Mouse (Mus musculus): ENCODE data around the gene Twnk. TPM values are rescaled to one million over a fixed set of nuclear protein-coding genes. Genes with fewer than 3 reads are reported as not detected.

Twnk gene
- polyA plus RNA-seq, 1 experiment from 2014 or later, result 7.4 TPM

DNA sequence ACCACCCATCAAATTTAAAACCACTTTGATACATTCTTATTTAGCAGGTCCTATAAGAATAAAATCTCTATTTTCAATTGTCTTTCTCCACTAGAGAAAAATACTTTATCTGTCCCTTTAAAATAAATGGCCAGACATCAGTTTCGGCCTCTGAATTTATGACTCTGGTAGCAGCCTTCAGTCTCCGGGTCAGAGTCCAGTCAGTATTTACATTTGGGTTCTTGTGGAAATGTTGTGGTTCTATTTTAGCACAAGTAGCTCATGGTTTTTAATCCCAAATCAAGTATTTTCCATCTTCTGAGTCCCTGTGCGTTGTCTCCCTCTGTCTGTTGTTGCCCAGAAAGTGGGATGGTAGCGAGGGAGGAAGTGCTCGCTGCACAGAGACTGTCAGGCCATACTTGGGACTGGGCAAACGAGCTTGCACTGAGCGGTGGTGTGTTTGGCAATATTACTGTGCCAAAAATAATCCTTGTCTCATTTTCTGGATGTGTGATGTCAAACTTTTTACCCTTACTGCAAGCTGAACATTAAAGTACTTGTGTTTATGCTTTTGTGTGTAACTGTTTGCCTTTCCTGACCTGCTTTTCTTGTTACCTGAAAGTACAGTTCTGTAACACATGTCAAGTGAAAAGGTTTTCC lies 22.9 kb upstream of the Twnk start:
- no peak overlapping the region for H3K4me3 ChIP-seq (ENCODE audit: low read depth, low read length)
- peak overlapping the region; percentile 76 for H3K27ac ChIP-seq (ENCODE audit: low read depth, low read length)

DNA sequence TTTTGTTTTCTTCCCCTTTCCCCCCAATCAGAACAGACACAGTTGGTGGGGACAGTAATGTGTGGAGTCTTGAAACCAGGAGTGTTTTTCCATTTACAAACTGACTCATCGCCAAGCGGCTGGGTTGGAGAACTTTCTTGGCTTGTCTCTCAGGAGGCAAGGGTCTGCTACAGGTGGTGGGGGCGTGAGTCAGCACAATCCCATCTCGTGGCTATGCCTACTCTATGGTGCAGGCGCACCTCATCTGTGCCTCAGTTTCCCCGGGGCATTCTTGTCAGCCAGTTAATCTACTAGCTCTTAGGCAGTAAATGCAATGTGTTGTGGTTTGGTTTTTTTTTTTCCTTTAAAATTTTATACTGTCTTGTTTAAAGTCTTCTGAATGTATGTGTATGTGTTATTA lies 22.1 kb upstream of the Twnk start:
- no peak overlapping the region for H3K4me3 ChIP-seq (ENCODE audit: low read depth, low read length)
- peaks cover 11% of the 10 kb centered on the region for H3K36me3 ChIP-seq (ENCODE audit: control insufficient read depth, insufficient read depth)
- H3K27ac ChIP-seq (ENCODE audit: low read depth, low read length), result peak overlapping the region; percentile 37; the same call in 1 of the 2 replicates
- H3K4me2 ChIP-seq (replicated peaks; ENCODE audit: low read depth), result no peak overlapping the region
- no peaks in the 10 kb centered on the region for H3K9me3 ChIP-seq (ENCODE audit: control insufficient read depth)
- no peak overlapping the region for H3K9ac ChIP-seq (ENCODE audit: low read depth, low read length)
- ATAC-seq, result no peak
- no peaks in the 10 kb centered on the region for H3K27me3 ChIP-seq (replicated peaks; ENCODE audit: control insufficient read depth, insufficient read depth, low read length)
- no peak for TF ChIP-seq CTCF (IDR thresholded peaks at IDR 0.05; ENCODE audit: low read depth)
- H3K4me1 ChIP-seq (replicated peaks; ENCODE audit: control insufficient read depth, insufficient read depth, low read length), result 0 out of 2 replicates have a peak, but pooled peaks cover 6% of the 10 kb centered on the region
- 68% methylated on average over 6 of the region's 6 CpGs for WGBS

More for the DNA sequence above, 22.9 kb upstream of the Twnk start:
- no peak for ATAC-seq
- Histone ChIP-seq H3K27me3 (replicated peaks; ENCODE audit: control insufficient read depth, insufficient read depth, low read length) (no peaks in the 10 kb centered on the region), H3K9ac (ENCODE audit: low read depth, low read length) (no peak overlapping the region), H3K4me1 (replicated peaks; ENCODE audit: control insufficient read depth, insufficient read depth, low read length) (0 out of 2 replicates have a peak, but pooled peaks cover 6% of the 10 kb centered on the region), H3K36me3 (ENCODE audit: control insufficient read depth, insufficient read depth) (peaks cover 18% of the 10 kb centered on the region), H3K9me3 (ENCODE audit: control insufficient read depth) (no peaks in the 10 kb centered on the region), H3K4me2 (replicated peaks; ENCODE audit: low read depth) (peak overlapping the region; percentile 52)
- WGBS, result 34% methylated on average over 7 of the region's 7 CpGs
- TF ChIP-seq CTCF (IDR thresholded peaks at IDR 0.05; ENCODE audit: low read depth), result no peak

DNA sequence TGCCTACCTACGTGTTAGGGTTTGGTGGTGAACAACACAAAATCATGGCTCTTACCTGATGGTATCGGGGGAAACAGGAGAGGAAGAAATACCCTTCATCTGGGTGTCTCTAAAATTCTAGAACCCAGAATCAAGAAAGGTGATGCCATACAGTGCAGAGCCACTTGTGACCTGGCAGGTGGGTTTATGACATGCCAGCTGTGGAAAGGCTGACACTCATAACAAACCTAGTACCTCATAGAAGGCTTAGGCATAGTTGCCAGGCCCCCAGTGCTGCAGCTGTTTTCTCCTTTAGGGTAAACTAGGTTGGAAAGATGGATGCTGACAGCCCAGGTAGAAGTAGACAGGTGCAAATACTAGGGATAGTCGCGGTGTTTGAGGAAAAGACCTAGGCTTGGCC lies 21.0 kb upstream of the Twnk start:
- Histone ChIP-seq H3K36me3 (ENCODE audit: control insufficient read depth, insufficient read depth) (peaks cover 5% of the 10 kb centered on the region), H3K9ac (ENCODE audit: low read depth, low read length) (no peak overlapping the region), H3K4me3 (ENCODE audit: low read depth, low read length) (no peak overlapping the region), H3K27ac (ENCODE audit: low read depth, low read length) (peak overlapping the region; percentile 66), H3K4me1 (replicated peaks; ENCODE audit: control insufficient read depth, insufficient read depth, low read length) (0 out of 2 replicates have a peak, but pooled peaks cover 12% of the 10 kb centered on the region), H3K4me2 (replicated peaks; ENCODE audit: low read depth) (no peak overlapping the region), H3K9me3 (ENCODE audit: control insufficient read depth) (no peaks in the 10 kb centered on the region), H3K27me3 (replicated peaks; ENCODE audit: control insufficient read depth, insufficient read depth, low read length) (no peaks in the 10 kb centered on the region)
- WGBS, result 77% methylated on average over 4 of the region's 4 CpGs
- no peak for TF ChIP-seq CTCF (IDR thresholded peaks at IDR 0.05; ENCODE audit: low read depth)
- no peak for ATAC-seq

DNA sequence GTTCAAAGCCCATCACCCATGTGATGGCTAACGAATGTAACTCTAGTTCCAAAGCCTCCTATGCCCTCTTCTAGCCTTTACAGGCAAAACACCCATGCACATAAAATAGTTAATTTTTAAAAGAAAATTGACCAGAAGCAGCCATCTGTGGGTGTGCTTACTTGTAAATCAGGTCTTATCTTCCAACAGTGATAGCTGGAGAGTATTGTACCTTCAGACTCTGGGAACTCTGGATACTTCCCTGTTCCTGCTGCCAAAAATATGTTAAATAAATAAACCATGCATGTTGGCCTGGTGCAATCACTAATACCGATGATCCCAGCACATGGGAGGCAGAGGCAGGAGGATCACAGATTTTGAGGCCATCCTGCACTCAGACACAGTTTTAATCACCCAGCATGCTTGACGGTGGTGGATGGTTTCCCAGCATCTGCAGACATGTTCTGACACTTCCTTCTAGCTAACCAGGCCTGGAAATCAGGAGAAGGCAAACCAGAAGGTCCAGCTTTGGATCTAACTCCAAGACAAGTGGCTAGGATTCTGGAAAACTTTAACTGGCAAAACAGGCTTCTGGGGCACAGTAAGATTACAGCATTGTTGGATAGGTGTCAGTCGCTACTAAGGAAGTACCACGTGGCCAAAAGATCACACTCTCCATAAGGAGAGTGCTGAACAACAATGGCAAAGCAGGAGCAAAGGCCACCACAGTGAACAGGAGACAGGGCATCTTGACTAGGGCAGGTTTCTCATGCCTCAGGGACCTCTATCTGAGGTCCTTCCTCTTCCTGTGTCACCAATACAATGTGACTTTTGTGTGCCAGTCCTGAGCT lies 20.1 kb upstream of the Twnk start:
- no peak overlapping the region for H3K9ac ChIP-seq (ENCODE audit: low read depth, low read length)
- no peaks in the 10 kb centered on the region for H3K9me3 ChIP-seq (ENCODE audit: control insufficient read depth)
- H3K4me1 ChIP-seq (replicated peaks; ENCODE audit: control insufficient read depth, insufficient read depth, low read length), result 0 out of 2 replicates have a peak, but pooled peaks cover 12% of the 10 kb centered on the region
- no peaks in the 10 kb centered on the region for H3K27me3 ChIP-seq (replicated peaks; ENCODE audit: control insufficient read depth, insufficient read depth, low read length)
- no peak overlapping the region for H3K4me3 ChIP-seq (ENCODE audit: low read depth, low read length)
- H3K27ac ChIP-seq (ENCODE audit: low read depth, low read length), result peak overlapping the region; percentile 66; the same call in 1 of the 2 replicates
- peaks cover 5% of the 10 kb centered on the region for H3K36me3 ChIP-seq (ENCODE audit: control insufficient read depth, insufficient read depth)
- TF ChIP-seq CTCF (IDR thresholded peaks at IDR 0.05; ENCODE audit: low read depth), result no peak
- peak; percentile 71 for ATAC-seq
- H3K4me2 ChIP-seq (replicated peaks; ENCODE audit: low read depth), result no peak overlapping the region
- 21% methylated on average over 5 of the region's 5 CpGs for WGBS

DNA sequence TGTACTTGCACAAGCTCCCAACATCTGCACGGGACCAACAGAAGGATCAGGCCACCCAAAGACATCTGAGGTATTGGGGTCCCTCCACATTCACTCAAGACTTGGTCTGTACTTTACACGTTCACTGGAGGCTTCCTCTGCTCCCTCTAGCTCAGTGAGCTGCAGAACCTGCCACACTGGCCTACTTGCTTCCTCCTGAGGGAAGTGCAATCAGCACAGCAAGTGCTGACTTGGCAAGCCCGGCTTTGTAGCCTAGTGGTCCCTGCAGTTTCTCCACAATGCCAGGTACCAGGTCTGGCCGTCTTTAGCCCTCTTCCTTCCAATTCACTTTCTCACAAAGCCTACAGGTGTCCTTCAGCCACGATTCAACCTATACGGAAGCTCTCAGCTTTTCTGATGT lies 18.5 kb upstream of the Twnk start:
- Histone ChIP-seq H3K36me3 (ENCODE audit: control insufficient read depth, insufficient read depth) (no peaks in the 10 kb centered on the region), H3K27me3 (replicated peaks; ENCODE audit: control insufficient read depth, insufficient read depth, low read length) (no peaks in the 10 kb centered on the region), H3K9me3 (ENCODE audit: control insufficient read depth) (no peaks in the 10 kb centered on the region), H3K4me1 (replicated peaks; ENCODE audit: control insufficient read depth, insufficient read depth, low read length) (0 out of 2 replicates have a peak, but pooled peaks cover 12% of the 10 kb centered on the region), H3K27ac (ENCODE audit: low read depth, low read length) (peak overlapping the region; percentile 15; the same call in 1 of the 2 replicates), H3K4me3 (ENCODE audit: low read depth, low read length) (no peak overlapping the region), H3K9ac (ENCODE audit: low read depth, low read length) (no peak overlapping the region), H3K4me2 (replicated peaks; ENCODE audit: low read depth) (no peak overlapping the region; the same call in 1 of the 2 replicates)
- WGBS, result 58% methylated on average over 6 of the region's 6 CpGs
- no peak for ATAC-seq
- no peak for TF ChIP-seq CTCF (IDR thresholded peaks at IDR 0.05; ENCODE audit: low read depth)

DNA sequence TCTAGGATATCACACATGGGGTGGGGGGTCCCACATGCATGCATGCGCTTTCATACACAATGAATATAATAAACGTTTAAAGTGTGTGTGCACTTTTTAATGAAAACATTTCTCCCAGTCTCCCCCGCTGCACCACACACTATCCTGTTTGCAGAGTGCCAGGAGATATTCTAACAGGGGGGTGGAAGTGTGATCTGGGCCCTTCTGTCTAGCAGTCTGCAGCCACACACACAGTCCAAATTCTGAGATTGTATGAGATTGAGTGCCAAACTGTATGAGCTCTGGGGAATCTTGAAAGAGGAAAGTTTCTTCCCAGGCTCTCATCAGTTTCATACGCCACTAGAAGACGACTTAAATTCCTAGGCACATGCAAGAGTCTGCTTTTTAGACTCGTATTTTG lies 17.6 kb upstream of the Twnk start:
- WGBS, result 62% methylated on average over 6 of the region's 6 CpGs
- no peak for TF ChIP-seq CTCF (IDR thresholded peaks at IDR 0.05; ENCODE audit: low read depth)
- no peak overlapping the region for H3K4me2 ChIP-seq (replicated peaks; ENCODE audit: low read depth)
- H3K27me3 ChIP-seq (replicated peaks; ENCODE audit: control insufficient read depth, insufficient read depth, low read length), result no peaks in the 10 kb centered on the region
- ATAC-seq, result no peak
- no peak overlapping the region for H3K4me3 ChIP-seq (ENCODE audit: low read depth, low read length)
- no peak overlapping the region for H3K27ac ChIP-seq (ENCODE audit: low read depth, low read length)
- 0 out of 2 replicates have a peak, but pooled peaks cover 18% of the 10 kb centered on the region for H3K4me1 ChIP-seq (replicated peaks; ENCODE audit: control insufficient read depth, insufficient read depth, low read length)
- H3K9ac ChIP-seq (ENCODE audit: low read depth, low read length), result no peak overlapping the region
- H3K9me3 ChIP-seq (ENCODE audit: control insufficient read depth), result no peaks in the 10 kb centered on the region
- H3K36me3 ChIP-seq (ENCODE audit: control insufficient read depth, insufficient read depth), result peaks cover 8% of the 10 kb centered on the region; the same call in 1 of the 2 replicates
